Mouse (Mus musculus): Measurements from ENCODE around the gene Ly6c2. TPM values are rescaled to one million over a fixed set of nuclear protein-coding genes. Genes with fewer than 3 reads are reported as not detected.
A peak's percentile ranks its signal among the peaks of the same experiment; 100 is the strongest.
"Not testable (repeated sequence)": the region's sequence is repeated elsewhere in the genome, so short reads cannot be mapped to it uniquely, and the experiment has no call there.

Ly6c2 gene
- polyA plus RNA-seq (2012; rRNA removed), result 193 and 254 TPM in 2 replicates

DNA sequence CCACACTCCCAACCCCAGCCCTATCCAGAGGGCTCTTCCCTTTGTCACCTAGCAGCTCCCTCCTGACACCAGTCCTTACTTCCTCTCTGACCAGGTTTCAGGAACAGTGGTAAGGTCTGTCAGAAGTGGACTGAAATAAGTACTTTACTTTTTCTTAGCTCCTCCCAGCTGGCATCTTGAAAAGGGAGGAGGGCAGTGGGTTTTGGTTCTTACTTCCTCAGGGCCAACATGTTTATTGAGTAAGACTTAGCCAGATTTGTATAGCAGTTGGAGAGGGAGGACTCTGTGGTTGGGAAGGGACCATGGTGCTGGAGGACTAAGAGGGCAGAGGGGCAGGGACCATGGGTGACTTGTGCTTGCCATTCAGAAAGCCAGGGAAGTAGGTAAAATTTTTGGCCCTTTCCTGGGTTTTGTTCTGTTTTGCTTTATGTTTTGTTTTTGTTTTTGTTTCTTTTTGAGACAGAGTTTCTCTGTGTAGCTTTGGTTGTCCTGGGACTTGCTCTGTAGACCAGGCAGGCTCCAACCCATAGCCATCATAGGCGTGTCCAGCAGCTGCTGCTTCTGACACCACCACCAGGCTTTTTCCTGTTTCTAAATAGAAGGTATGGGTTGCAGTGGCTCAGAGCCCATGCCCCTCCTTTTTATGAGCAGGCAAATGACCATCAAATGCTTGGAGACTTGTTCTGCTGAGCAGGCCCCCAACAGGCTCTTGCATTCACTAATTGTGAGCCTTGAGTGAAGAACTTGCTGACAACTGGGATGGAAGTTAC, at the start of gene Ly6c2:
Ly6c2 (minus strand) TSS at position 110 of the 770 bp plus-strand sequence.
- not testable (repeated sequence) for H3K27me3 ChIP-seq (ENCODE audit: control insufficient read depth, insufficient read depth, low read length); DNase-seq (ENCODE audit: low read depth in 1 of 2, low spot score in 2 of 2); H3K36me3 ChIP-seq (ENCODE audit: control insufficient read depth, insufficient read depth, low read length)
- WGBS, result 17% methylated on average over 1 of the region's 1 CpGs
- H3K4me1 ChIP-seq (ENCODE audit: control insufficient read depth, insufficient read depth, insufficient read length), result peaks cover 26% of the 10 kb centered on the region; the same call in 1 of the 2 replicates
- H3K27ac ChIP-seq (ENCODE audit: insufficient read depth, low read length), result peak within 1 kb of the TSS; percentile 37
- peak within 1 kb of the TSS; percentile 25; the same call in 1 of the 2 replicates for H3K4me3 ChIP-seq (ENCODE audit: extremely low read depth, insufficient read depth, insufficient read length)

DNA sequence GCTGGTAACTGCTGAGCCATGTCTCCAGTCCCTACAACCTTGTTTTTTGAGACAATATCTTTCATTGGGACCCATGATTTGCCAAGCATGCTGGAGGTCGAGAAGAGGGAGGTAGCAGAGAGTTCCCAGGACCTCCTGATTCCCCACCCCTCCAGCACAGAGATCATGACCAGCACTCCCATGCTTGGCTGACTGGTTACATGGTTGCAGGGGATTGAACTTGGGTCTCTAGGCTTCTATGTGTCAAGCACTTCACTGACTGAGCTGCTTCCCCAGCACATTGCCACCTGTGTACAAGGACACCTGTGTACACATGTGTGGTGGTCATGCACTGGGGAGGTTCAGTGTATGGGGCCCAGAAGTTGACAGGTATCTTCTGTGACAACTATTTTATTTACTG, 45.9 kb upstream of the Ly6c2 start:
- no peaks in the 10 kb centered on the region for H3K4me1 ChIP-seq (ENCODE audit: control insufficient read depth, insufficient read depth, insufficient read length)
- TF ChIP-seq POLR2A (IDR thresholded peaks at IDR 0.05; ENCODE audit: low read depth, low read length), result no peak
- TF ChIP-seq CTCF (IDR thresholded peaks at IDR 0.05; ENCODE audit: extremely low read depth, insufficient read depth, insufficient read length, insufficient replicate concordance), result no peak
- H3K36me3 ChIP-seq (ENCODE audit: control insufficient read depth, insufficient read depth, low read length), result no peaks in the 10 kb centered on the region
- H3K4me3 ChIP-seq (ENCODE audit: extremely low read depth, insufficient read depth, insufficient read length), result no peak overlapping the region
- 39% methylated on average over 1 of the region's 1 CpGs for WGBS
- H3K27me3 ChIP-seq (ENCODE audit: control insufficient read depth, insufficient read depth, low read length), result no peaks in the 10 kb centered on the region
- DNase-seq (ENCODE audit: low read depth in 1 of 2, low spot score in 2 of 2), result no peak
- H3K27ac ChIP-seq (ENCODE audit: insufficient read depth, low read length), result no peak overlapping the region

- H3K4me3 ChIP-seq (ENCODE audit: extremely low read depth, insufficient read depth, insufficient read length), result no peak within 1 kb of the TSS
- H3K36me3 ChIP-seq (ENCODE audit: control insufficient read depth, insufficient read depth, low read length), result no peaks in the 10 kb centered on the region
- no peak within 1 kb of the TSS for H3K27ac ChIP-seq (ENCODE audit: insufficient read depth, low read length)
- TF ChIP-seq POLR2A (IDR thresholded peaks at IDR 0.05; ENCODE audit: low read depth, low read length) (no peak), CTCF (IDR thresholded peaks at IDR 0.05; ENCODE audit: extremely low read depth, insufficient read depth, insufficient read length, insufficient replicate concordance) (no peak)
- no peaks in the 10 kb centered on the region for H3K27me3 ChIP-seq (ENCODE audit: control insufficient read depth, insufficient read depth, low read length)
- WGBS, result 88% methylated on average over 1 of the region's 1 CpGs
- no peaks in the 10 kb centered on the region for H3K4me1 ChIP-seq (ENCODE audit: control insufficient read depth, insufficient read depth, insufficient read length)
- no peak for DNase-seq (ENCODE audit: low read depth in 1 of 2, low spot score in 2 of 2)
Observed at GRCm38 (mm10) chr15:75154940-75155339, 43.2 kb upstream of the Ly6c2 start, which contains the start of gene Ly6g. Gene Ly6g, plus strand, starts transcription at chr15:75155240.

GRCm38 (mm10) chr15:75153087-75153486, 41.3 kb upstream of the Ly6c2 start:
- no peaks in the 10 kb centered on the region for H3K4me1 ChIP-seq (ENCODE audit: control insufficient read depth, insufficient read depth, insufficient read length)
- no peak overlapping the region for H3K4me3 ChIP-seq (ENCODE audit: extremely low read depth, insufficient read depth, insufficient read length)
- no peaks in the 10 kb centered on the region for H3K27me3 ChIP-seq (ENCODE audit: control insufficient read depth, insufficient read depth, low read length)

GRCm38 (mm10) chr15:75143735-75144134, 32.0 kb upstream of the Ly6c2 start:
- no peak overlapping the region for H3K4me3 ChIP-seq (ENCODE audit: extremely low read depth, insufficient read depth, insufficient read length)
- TF ChIP-seq POLR2A (IDR thresholded peaks at IDR 0.05; ENCODE audit: low read depth, low read length) (no peak), CTCF (IDR thresholded peaks at IDR 0.05; ENCODE audit: extremely low read depth, insufficient read depth, insufficient read length, insufficient replicate concordance) (peak; percentile 56; the same call in 1 of the 2 replicates)
- peak in 1 of 2 experiments; percentile 9 for DNase-seq (ENCODE audit: low read depth in 1 of 2, low spot score in 2 of 2)
- no peaks in the 10 kb centered on the region for H3K36me3 ChIP-seq (ENCODE audit: control insufficient read depth, insufficient read depth, low read length)
- H3K27ac ChIP-seq (ENCODE audit: insufficient read depth, low read length), result no peak overlapping the region
- 68% methylated on average over 3 of the region's 3 CpGs for WGBS
- no peaks in the 10 kb centered on the region for H3K27me3 ChIP-seq (ENCODE audit: control insufficient read depth, insufficient read depth, low read length)
- H3K4me1 ChIP-seq (ENCODE audit: control insufficient read depth, insufficient read depth, insufficient read length), result no peaks in the 10 kb centered on the region

More at GRCm38 (mm10) chr15:75153087-75153486, 41.3 kb upstream of the Ly6c2 start:
- Histone ChIP-seq H3K36me3 (ENCODE audit: control insufficient read depth, insufficient read depth, low read length) (no peaks in the 10 kb centered on the region), H3K27ac (ENCODE audit: insufficient read depth, low read length) (no peak overlapping the region)
- TF ChIP-seq CTCF (IDR thresholded peaks at IDR 0.05; ENCODE audit: extremely low read depth, insufficient read depth, insufficient read length, insufficient replicate concordance) (no peak), POLR2A (IDR thresholded peaks at IDR 0.05; ENCODE audit: low read depth, low read length) (no peak)
- no peak for DNase-seq (ENCODE audit: low read depth in 1 of 2, low spot score in 2 of 2)

GRCm38 (mm10) chr15:75141812-75142360, 30.1 kb upstream of the Ly6c2 start:
- not testable (repeated sequence) for H3K27ac ChIP-seq (ENCODE audit: insufficient read depth, low read length); H3K4me3 ChIP-seq (ENCODE audit: extremely low read depth, insufficient read depth, insufficient read length); H3K27me3 ChIP-seq (ENCODE audit: control insufficient read depth, insufficient read depth, low read length); H3K36me3 ChIP-seq (ENCODE audit: control insufficient read depth, insufficient read depth, low read length); H3K4me1 ChIP-seq (ENCODE audit: control insufficient read depth, insufficient read depth, insufficient read length)
- WGBS, result 46% methylated on average over 6 of the region's 6 CpGs
- peak; percentile 28 to 44 for DNase-seq (ENCODE audit: low read depth in 1 of 2, low spot score in 2 of 2)
- TF ChIP-seq CTCF (IDR thresholded peaks at IDR 0.05; ENCODE audit: extremely low read depth, insufficient read depth, insufficient read length, insufficient replicate concordance), result peak; percentile 34; the same call in 1 of the 2 replicates

DNA sequence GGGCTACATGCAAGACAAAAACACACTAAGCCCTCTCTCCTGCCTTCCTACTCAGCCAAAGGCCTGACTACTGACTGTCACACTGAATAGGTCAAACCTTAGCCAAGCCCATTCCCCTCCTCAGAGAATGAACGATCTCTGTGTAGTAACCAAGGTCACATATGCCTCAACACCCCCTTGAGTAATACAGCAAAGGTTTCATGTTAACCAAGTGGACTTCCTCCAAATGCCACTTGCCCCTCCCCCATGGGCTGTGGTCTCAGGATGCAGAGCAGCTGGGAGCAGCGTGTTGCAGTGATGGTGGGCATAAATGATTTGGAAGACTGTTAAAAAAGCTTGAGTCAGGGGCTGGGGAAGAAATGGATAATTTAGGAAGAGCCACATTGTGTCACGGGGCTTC, 26.0 kb upstream of the Ly6c2 start:
- DNase-seq (ENCODE audit: low read depth in 1 of 2, low spot score in 2 of 2); H3K4me3 ChIP-seq (ENCODE audit: extremely low read depth, insufficient read depth, insufficient read length); H3K36me3 ChIP-seq (ENCODE audit: control insufficient read depth, insufficient read depth, low read length); H3K27ac ChIP-seq (ENCODE audit: insufficient read depth, low read length); H3K4me1 ChIP-seq (ENCODE audit: control insufficient read depth, insufficient read depth, insufficient read length); H3K27me3 ChIP-seq (ENCODE audit: control insufficient read depth, insufficient read depth, low read length): not testable (repeated sequence)
- 54% methylated on average over 3 of the region's 3 CpGs for WGBS

- not testable (repeated sequence) for H3K4me3 ChIP-seq (ENCODE audit: extremely low read depth, insufficient read depth, insufficient read length); H3K36me3 ChIP-seq (ENCODE audit: control insufficient read depth, insufficient read depth, low read length); H3K27ac ChIP-seq (ENCODE audit: insufficient read depth, low read length)
Observed at GRCm38 (mm10) chr15:75135090-75135783, 23.5 kb upstream of the Ly6c2 start.

DNA sequence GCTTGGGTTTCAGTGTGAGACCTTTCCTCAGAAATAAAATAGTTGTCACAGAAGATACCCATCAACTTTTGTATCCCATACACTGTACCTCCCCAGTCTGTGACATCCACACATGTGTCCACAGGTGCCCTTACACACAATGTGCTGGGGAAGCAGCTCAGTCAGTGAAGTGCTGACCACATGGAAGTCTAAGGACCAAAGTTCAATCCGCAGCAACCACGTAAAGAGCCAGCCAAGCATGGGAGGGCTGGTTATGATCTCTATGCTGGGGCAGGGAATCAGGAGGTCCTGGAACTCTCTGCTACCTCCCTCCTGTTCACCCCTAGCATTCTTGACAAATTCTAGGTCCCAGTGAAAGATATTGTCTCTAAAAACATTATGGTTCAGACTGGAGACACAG, 20.6 kb upstream of the Ly6c2 start:
- 93% methylated on average over 2 of the region's 2 CpGs for WGBS
- not testable (repeated sequence) for H3K27me3 ChIP-seq (ENCODE audit: control insufficient read depth, insufficient read depth, low read length); DNase-seq (ENCODE audit: low read depth in 1 of 2, low spot score in 2 of 2)

More at GRCm38 (mm10) chr15:75135090-75135783, 23.5 kb upstream of the Ly6c2 start:
- 61% methylated on average over 2 of the region's 2 CpGs for WGBS
- H3K27me3 ChIP-seq (ENCODE audit: control insufficient read depth, insufficient read depth, low read length); H3K4me1 ChIP-seq (ENCODE audit: control insufficient read depth, insufficient read depth, insufficient read length); DNase-seq (ENCODE audit: low read depth in 1 of 2, low spot score in 2 of 2): not testable (repeated sequence)

More for the DNA sequence above, 20.6 kb upstream of the Ly6c2 start:
- not testable (repeated sequence) for H3K36me3 ChIP-seq (ENCODE audit: control insufficient read depth, insufficient read depth, low read length); H3K27ac ChIP-seq (ENCODE audit: insufficient read depth, low read length); H3K4me3 ChIP-seq (ENCODE audit: extremely low read depth, insufficient read depth, insufficient read length); H3K4me1 ChIP-seq (ENCODE audit: control insufficient read depth, insufficient read depth, insufficient read length)

Measured in spleen, adult 2 months (tissue).